Mouse (Mus musculus): Measurements from ENCODE around the gene Pithd1. TPM values are rescaled to one million over a fixed set of nuclear protein-coding genes. Genes with fewer than 3 reads are reported as not detected.
"Not testable (repeated sequence)": the region's sequence is repeated elsewhere in the genome, so short reads cannot be mapped to it uniquely, and the experiment has no call there.

Gene Pithd1
- total RNA-seq, 1 experiment from 2014 or later: 35.4 TPM

GRCm38 (mm10) chr4:135995118-135995517, 8.1 kb upstream of the Pithd1 start:
- no peak for ATAC-seq (replicated peaks; ENCODE audit: insufficient number of reproducible peaks, low FRiP score, low TSS enrichment, poor library complexity, severe bottlenecking)

- no peak for ATAC-seq (replicated peaks; ENCODE audit: insufficient number of reproducible peaks, low FRiP score, low TSS enrichment, poor library complexity, severe bottlenecking)
Measured at GRCm38 (mm10) chr4:135993941-135994340, 6.9 kb upstream of the Pithd1 start.

GRCm38 (mm10) chr4:135987714-135988113, 650 bp upstream of the Pithd1 start:
- ATAC-seq (replicated peaks; ENCODE audit: insufficient number of reproducible peaks, low FRiP score, low TSS enrichment, poor library complexity, severe bottlenecking): no peak

- no peak for ATAC-seq (replicated peaks; ENCODE audit: insufficient number of reproducible peaks, low FRiP score, low TSS enrichment, poor library complexity, severe bottlenecking)
Measured at GRCm38 (mm10) chr4:135986301-135986942, 642 bp downstream of the Pithd1 start.

- no peak for ATAC-seq (replicated peaks; ENCODE audit: insufficient number of reproducible peaks, low FRiP score, low TSS enrichment, poor library complexity, severe bottlenecking)
Measured at GRCm38 (mm10) chr4:135985769-135986168, 1.3 kb downstream of the Pithd1 start.

- no peak for ATAC-seq (replicated peaks; ENCODE audit: insufficient number of reproducible peaks, low FRiP score, low TSS enrichment, poor library complexity, severe bottlenecking)
Measured at GRCm38 (mm10) chr4:135985193-135985592, 1.9 kb downstream of the Pithd1 start.

- no peak for ATAC-seq (replicated peaks; ENCODE audit: insufficient number of reproducible peaks, low FRiP score, low TSS enrichment, poor library complexity, severe bottlenecking)
Measured at GRCm38 (mm10) chr4:135984556-135984955, 2.5 kb downstream of the Pithd1 start.

- ATAC-seq (replicated peaks; ENCODE audit: insufficient number of reproducible peaks, low FRiP score, low TSS enrichment, poor library complexity, severe bottlenecking): peak; percentile 66
Measured at GRCm38 (mm10) chr4:135981524-135982063, 5.5 kb downstream of the Pithd1 start.

GRCm38 (mm10) chr4:135980223-135980622, 6.8 kb downstream of the Pithd1 start:
- not testable (repeated sequence) for ATAC-seq (replicated peaks; ENCODE audit: insufficient number of reproducible peaks, low FRiP score, low TSS enrichment, poor library complexity, severe bottlenecking)

- no peak for ATAC-seq (replicated peaks; ENCODE audit: insufficient number of reproducible peaks, low FRiP score, low TSS enrichment, poor library complexity, severe bottlenecking)
Measured at GRCm38 (mm10) chr4:135976146-135976545, 10.9 kb downstream of the Pithd1 start.

- ATAC-seq (replicated peaks; ENCODE audit: insufficient number of reproducible peaks, low FRiP score, low TSS enrichment, poor library complexity, severe bottlenecking): no peak
Measured at GRCm38 (mm10) chr4:135972911-135973811, 13.9 kb downstream of the Pithd1 start.

- peak; percentile 72 for ATAC-seq (replicated peaks; ENCODE audit: insufficient number of reproducible peaks, low FRiP score, low TSS enrichment, poor library complexity, severe bottlenecking)
Measured at GRCm38 (mm10) chr4:135972556-135972906, 14.5 kb downstream of the Pithd1 start, which contains the start of gene Lypla2. Gene Lypla2 (minus strand): TSS chr4:135972626.

- 0 out of 2 replicates have a peak, but pooled peaks have one; percentile 5 for ATAC-seq (replicated peaks; ENCODE audit: insufficient number of reproducible peaks, low FRiP score, low TSS enrichment, poor library complexity, severe bottlenecking)
Measured at GRCm38 (mm10) chr4:135971805-135972555, 15.1 kb downstream of the Pithd1 start.

- no peak for ATAC-seq (replicated peaks; ENCODE audit: insufficient number of reproducible peaks, low FRiP score, low TSS enrichment, poor library complexity, severe bottlenecking)
Measured at GRCm38 (mm10) chr4:135970585-135970984, 16.5 kb downstream of the Pithd1 start.

- no peak for ATAC-seq (replicated peaks; ENCODE audit: insufficient number of reproducible peaks, low FRiP score, low TSS enrichment, poor library complexity, severe bottlenecking)
Measured at GRCm38 (mm10) chr4:135969070-135969750, 17.9 kb downstream of the Pithd1 start.

- ATAC-seq (replicated peaks; ENCODE audit: insufficient number of reproducible peaks, low FRiP score, low TSS enrichment, poor library complexity, severe bottlenecking): no peak
Measured at GRCm38 (mm10) chr4:135968271-135968869, 18.7 kb downstream of the Pithd1 start.

GRCm38 (mm10) chr4:135967086-135967760, 19.8 kb downstream of the Pithd1 start:
- ATAC-seq (replicated peaks; ENCODE audit: insufficient number of reproducible peaks, low FRiP score, low TSS enrichment, poor library complexity, severe bottlenecking): no peak

- ATAC-seq (replicated peaks; ENCODE audit: insufficient number of reproducible peaks, low FRiP score, low TSS enrichment, poor library complexity, severe bottlenecking): no peak
Measured at GRCm38 (mm10) chr4:135966283-135966682, 20.8 kb downstream of the Pithd1 start.

Data from monocyte, adult 5-6 weeks (primary cell).